Mouse (Mus musculus): ENCODE results near the gene Phf13.
A peak's percentile ranks its signal among the peaks of the same experiment; 100 is the strongest.

The Phf13 gene

GRCm38 (mm10) chr4:152012109-152012508, 16.1 kb upstream of the Phf13 start:
- DNase-seq = no peak

GRCm38 (mm10) chr4:152011171-152011760, 15.2 kb upstream of the Phf13 start:
- DNase-seq = no peak

GRCm38 (mm10) chr4:152010707-152011134, 14.7 kb upstream of the Phf13 start:
- peak; percentile 34 for DNase-seq

GRCm38 (mm10) chr4:152010091-152010706, 14.1 kb upstream of the Phf13 start:
- peak; percentile 55 for DNase-seq

- no peak for DNase-seq
These were observed 13.3 kb upstream of the Phf13 start for GRCm38 (mm10) chr4:152009076-152010051.

- peak; percentile 97 for DNase-seq
These were observed 12.6 kb upstream of the Phf13 start, which contains the start of gene Klhl21 for GRCm38 (mm10) chr4:152008622-152009075. Klhl21 (plus strand) TSS chr4:152008803.

GRCm38 (mm10) chr4:152008148-152008500, 12.1 kb upstream of the Phf13 start:
- DNase-seq = peak; percentile 62

- DNase-seq = peak; percentile 73
These were observed 11.6 kb upstream of the Phf13 start for GRCm38 (mm10) chr4:152007481-152008147.

- DNase-seq = no peak
These were observed 10.8 kb upstream of the Phf13 start for GRCm38 (mm10) chr4:152006812-152007211.

- no peak for DNase-seq
These were observed 10.1 kb upstream of the Phf13 start for GRCm38 (mm10) chr4:152006137-152006536.

GRCm38 (mm10) chr4:152002063-152002462, 6.0 kb upstream of the Phf13 start:
- DNase-seq = no peak

- no peak for DNase-seq
These were observed 5.3 kb upstream of the Phf13 start for GRCm38 (mm10) chr4:152001335-152001734.

GRCm38 (mm10) chr4:152000906-152001305, 4.8 kb upstream of the Phf13 start:
- DNase-seq = no peak

GRCm38 (mm10) chr4:151999481-151999880, 3.4 kb upstream of the Phf13 start:
- DNase-seq = no peak

GRCm38 (mm10) chr4:151997701-151998100, 1.6 kb upstream of the Phf13 start:
- no peak for DNase-seq

- DNase-seq = no peak
These were observed 829 bp upstream of the Phf13 start for GRCm38 (mm10) chr4:151996951-151997222.

- peak; percentile 73 for DNase-seq
These were observed 486 bp downstream of the Phf13 start for GRCm38 (mm10) chr4:151995371-151996172.

GRCm38 (mm10) chr4:151994228-151995171, 1.6 kb downstream of the Phf13 start:
- DNase-seq = peak; percentile 70

- no peak for DNase-seq
These were observed 3.0 kb downstream of the Phf13 start for GRCm38 (mm10) chr4:151993035-151993434.

GRCm38 (mm10) chr4:151992091-151992490, 4.0 kb downstream of the Phf13 start:
- DNase-seq = no peak

GRCm38 (mm10) chr4:151989110-151989488, 7.0 kb downstream of the Phf13 start:
- no peak for DNase-seq
